Mouse (Mus musculus): ENCODE data around the gene Atp2b4. TPM values are rescaled to one million over a fixed set of nuclear protein-coding genes. Genes with fewer than 3 reads are reported as not detected.

The Atp2b4 gene
- polyA plus RNA-seq, 1 experiment from 2014 or later, result 14.9 TPM

- Histone ChIP-seq H3K36me3 (ENCODE audit: control insufficient read depth, insufficient read depth, low read length) (no peaks in the 10 kb centered on the region), H3K9me3 (ENCODE audit: control insufficient read depth, low read length) (no peaks in the 10 kb centered on the region), H3K4me1 (ENCODE audit: control insufficient read depth, insufficient read depth, low read length) (peaks cover 18% of the 10 kb centered on the region), H3K4me3 (ENCODE audit: low read length) (no peak overlapping the region), H3K27me3 (replicated peaks; ENCODE audit: control insufficient read depth, insufficient read depth, low read length) (no peaks in the 10 kb centered on the region), H3K9ac (ENCODE audit: low read depth, low read length) (no peak overlapping the region), H3K4me2 (ENCODE audit: low read depth, low read length) (no peak overlapping the region), H3K27ac (ENCODE audit: low read length) (no peak overlapping the region)
- 60% methylated on average over 4 of the region's 4 CpGs for whole genome bisulfite sequencing
- no peak for ATAC-seq
Measured at GRCm38 (mm10) chr1:133765376-133765775, 35.5 kb downstream of the Atp2b4 start.

GRCm38 (mm10) chr1:133762946-133763422 lies 37.9 kb downstream of the Atp2b4 start:
- Histone ChIP-seq H3K27ac (ENCODE audit: low read length) (no peak overlapping the region), H3K4me1 (ENCODE audit: control insufficient read depth, insufficient read depth, low read length) (peaks cover 18% of the 10 kb centered on the region), H3K4me2 (ENCODE audit: low read depth, low read length) (no peak overlapping the region), H3K9ac (ENCODE audit: low read depth, low read length) (no peak overlapping the region), H3K4me3 (ENCODE audit: low read length) (no peak overlapping the region), H3K27me3 (replicated peaks; ENCODE audit: control insufficient read depth, insufficient read depth, low read length) (no peaks in the 10 kb centered on the region), H3K9me3 (ENCODE audit: control insufficient read depth, low read length) (no peaks in the 10 kb centered on the region), H3K36me3 (ENCODE audit: control insufficient read depth, insufficient read depth, low read length) (no peaks in the 10 kb centered on the region)
- WGBS, result 43% methylated on average over 5 of the region's 5 CpGs
- peak; percentile 45; the same call in 1 of the 2 replicates for ATAC-seq

- no peak overlapping the region for H3K9ac ChIP-seq (ENCODE audit: low read depth, low read length)
- WGBS, result 53% methylated on average over 5 of the region's 5 CpGs
- no peak overlapping the region for H3K4me2 ChIP-seq (ENCODE audit: low read depth, low read length)
- peak overlapping the region; percentile 15; the same call in 1 of the 2 replicates for H3K27ac ChIP-seq (ENCODE audit: low read length)
- no peaks in the 10 kb centered on the region for H3K36me3 ChIP-seq (ENCODE audit: control insufficient read depth, insufficient read depth, low read length)
- H3K27me3 ChIP-seq (replicated peaks; ENCODE audit: control insufficient read depth, insufficient read depth, low read length), result no peaks in the 10 kb centered on the region
- H3K4me1 ChIP-seq (ENCODE audit: control insufficient read depth, insufficient read depth, low read length), result peaks cover 11% of the 10 kb centered on the region
- no peaks in the 10 kb centered on the region for H3K9me3 ChIP-seq (ENCODE audit: control insufficient read depth, low read length)
- 0 out of 2 replicates have a peak, but pooled peaks have one; percentile 22 for ATAC-seq
- no peak overlapping the region for H3K4me3 ChIP-seq (ENCODE audit: low read length)
Measured at GRCm38 (mm10) chr1:133761278-133761677, 39.6 kb downstream of the Atp2b4 start.

- H3K4me2 ChIP-seq (ENCODE audit: low read depth, low read length), result no peak overlapping the region
- no peaks in the 10 kb centered on the region for H3K27me3 ChIP-seq (replicated peaks; ENCODE audit: control insufficient read depth, insufficient read depth, low read length)
- H3K36me3 ChIP-seq (ENCODE audit: control insufficient read depth, insufficient read depth, low read length), result no peaks in the 10 kb centered on the region
- H3K9me3 ChIP-seq (ENCODE audit: control insufficient read depth, low read length), result no peaks in the 10 kb centered on the region
- peak; percentile 85 for ATAC-seq
- no peaks in the 10 kb centered on the region for H3K4me1 ChIP-seq (ENCODE audit: control insufficient read depth, insufficient read depth, low read length)
- WGBS, result 55% methylated on average over 4 of the region's 4 CpGs
- no peak overlapping the region for H3K27ac ChIP-seq (ENCODE audit: low read length)
- H3K4me3 ChIP-seq (ENCODE audit: low read length), result no peak overlapping the region
- no peak overlapping the region for H3K9ac ChIP-seq (ENCODE audit: low read depth, low read length)
Measured at GRCm38 (mm10) chr1:133754317-133754868, 46.4 kb downstream of the Atp2b4 start.

- Histone ChIP-seq H3K27ac (ENCODE audit: low read length) (no peak overlapping the region), H3K9ac (ENCODE audit: low read depth, low read length) (no peak overlapping the region), H3K4me3 (ENCODE audit: low read length) (no peak overlapping the region), H3K27me3 (replicated peaks; ENCODE audit: control insufficient read depth, insufficient read depth, low read length) (no peaks in the 10 kb centered on the region), H3K4me2 (ENCODE audit: low read depth, low read length) (no peak overlapping the region), H3K9me3 (ENCODE audit: control insufficient read depth, low read length) (no peaks in the 10 kb centered on the region), H3K4me1 (ENCODE audit: control insufficient read depth, insufficient read depth, low read length) (no peaks in the 10 kb centered on the region), H3K36me3 (ENCODE audit: control insufficient read depth, insufficient read depth, low read length) (no peaks in the 10 kb centered on the region)
- no peak for ATAC-seq
- WGBS, result 83% methylated on average over 8 of the region's 8 CpGs
Measured at GRCm38 (mm10) chr1:133753325-133753724, 47.5 kb downstream of the Atp2b4 start.

- H3K4me3 ChIP-seq (ENCODE audit: low read length), result no peak overlapping the region
- H3K4me2 ChIP-seq (ENCODE audit: low read depth, low read length), result no peak overlapping the region
- 72% methylated on average over 3 of the region's 3 CpGs for WGBS
- H3K9ac ChIP-seq (ENCODE audit: low read depth, low read length), result no peak overlapping the region
- H3K36me3 ChIP-seq (ENCODE audit: control insufficient read depth, insufficient read depth, low read length), result no peaks in the 10 kb centered on the region
- no peaks in the 10 kb centered on the region for H3K4me1 ChIP-seq (ENCODE audit: control insufficient read depth, insufficient read depth, low read length)
- no peak for ATAC-seq
- H3K27me3 ChIP-seq (replicated peaks; ENCODE audit: control insufficient read depth, insufficient read depth, low read length), result no peaks in the 10 kb centered on the region
- no peak overlapping the region for H3K27ac ChIP-seq (ENCODE audit: low read length)
- H3K9me3 ChIP-seq (ENCODE audit: control insufficient read depth, low read length), result no peaks in the 10 kb centered on the region
Measured at GRCm38 (mm10) chr1:133751621-133752020, 49.2 kb downstream of the Atp2b4 start.

GRCm38 (mm10) chr1:133749954-133750353 lies 50.9 kb downstream of the Atp2b4 start:
- Histone ChIP-seq H3K4me1 (ENCODE audit: control insufficient read depth, insufficient read depth, low read length) (peaks cover 8% of the 10 kb centered on the region; the same call in 1 of the 2 replicates), H3K27ac (ENCODE audit: low read length) (no peak overlapping the region), H3K4me2 (ENCODE audit: low read depth, low read length) (no peak overlapping the region), H3K9ac (ENCODE audit: low read depth, low read length) (no peak overlapping the region), H3K27me3 (replicated peaks; ENCODE audit: control insufficient read depth, insufficient read depth, low read length) (no peaks in the 10 kb centered on the region), H3K36me3 (ENCODE audit: control insufficient read depth, insufficient read depth, low read length) (no peaks in the 10 kb centered on the region), H3K4me3 (ENCODE audit: low read length) (no peak overlapping the region), H3K9me3 (ENCODE audit: control insufficient read depth, low read length) (no peaks in the 10 kb centered on the region)
- ATAC-seq, result no peak
- 70% methylated on average over 4 of the region's 4 CpGs for WGBS

GRCm38 (mm10) chr1:133745078-133745495 lies 55.8 kb downstream of the Atp2b4 start:
- Histone ChIP-seq H3K4me1 (ENCODE audit: control insufficient read depth, insufficient read depth, low read length) (peaks cover 25% of the 10 kb centered on the region), H3K27ac (ENCODE audit: low read length) (peak overlapping the region; percentile 73), H3K9ac (ENCODE audit: low read depth, low read length) (peak overlapping the region; percentile 2), H3K27me3 (replicated peaks; ENCODE audit: control insufficient read depth, insufficient read depth, low read length) (no peaks in the 10 kb centered on the region), H3K4me3 (ENCODE audit: low read length) (no peak overlapping the region), H3K9me3 (ENCODE audit: control insufficient read depth, low read length) (no peaks in the 10 kb centered on the region), H3K4me2 (ENCODE audit: low read depth, low read length) (no peak overlapping the region), H3K36me3 (ENCODE audit: control insufficient read depth, insufficient read depth, low read length) (no peaks in the 10 kb centered on the region)
- peak; percentile 66 for ATAC-seq
- whole genome bisulfite sequencing, result 49% methylated on average over 9 of the region's 9 CpGs

GRCm38 (mm10) chr1:133744609-133745008 lies 56.2 kb downstream of the Atp2b4 start:
- Histone ChIP-seq H3K4me2 (ENCODE audit: low read depth, low read length) (no peak overlapping the region), H3K4me3 (ENCODE audit: low read length) (no peak overlapping the region), H3K9me3 (ENCODE audit: control insufficient read depth, low read length) (no peaks in the 10 kb centered on the region), H3K27ac (ENCODE audit: low read length) (peak overlapping the region; percentile 73), H3K27me3 (replicated peaks; ENCODE audit: control insufficient read depth, insufficient read depth, low read length) (no peaks in the 10 kb centered on the region), H3K4me1 (ENCODE audit: control insufficient read depth, insufficient read depth, low read length) (peaks cover 25% of the 10 kb centered on the region), H3K36me3 (ENCODE audit: control insufficient read depth, insufficient read depth, low read length) (no peaks in the 10 kb centered on the region), H3K9ac (ENCODE audit: low read depth, low read length) (peak overlapping the region; percentile 2; the same call in 1 of the 2 replicates)
- peak; percentile 61 for ATAC-seq
- 48% methylated on average over 4 of the region's 4 CpGs for WGBS

GRCm38 (mm10) chr1:133742517-133742916 lies 58.3 kb downstream of the Atp2b4 start:
- no peak for ATAC-seq
- WGBS, result 54% methylated on average over 8 of the region's 8 CpGs
- no peaks in the 10 kb centered on the region for H3K9me3 ChIP-seq (ENCODE audit: control insufficient read depth, low read length)
- no peak overlapping the region for H3K4me3 ChIP-seq (ENCODE audit: low read length)
- H3K27me3 ChIP-seq (replicated peaks; ENCODE audit: control insufficient read depth, insufficient read depth, low read length), result no peaks in the 10 kb centered on the region
- H3K4me2 ChIP-seq (ENCODE audit: low read depth, low read length), result no peak overlapping the region
- H3K27ac ChIP-seq (ENCODE audit: low read length), result 0 out of 2 replicates have a peak overlapping the region, but pooled peaks have one; percentile 17
- no peaks in the 10 kb centered on the region for H3K36me3 ChIP-seq (ENCODE audit: control insufficient read depth, insufficient read depth, low read length)
- H3K4me1 ChIP-seq (ENCODE audit: control insufficient read depth, insufficient read depth, low read length), result peaks cover 25% of the 10 kb centered on the region
- peak overlapping the region; percentile 51 for H3K9ac ChIP-seq (ENCODE audit: low read depth, low read length)
